Mouse (Mus musculus) gonadal fat pad, adult 2 months (tissue): Measurements from ENCODE around the gene Arl1. TPM values are rescaled to one million over a fixed set of nuclear protein-coding genes. Genes with fewer than 3 reads are reported as not detected.
"Not testable (repeated sequence)": the region's sequence is repeated elsewhere in the genome, so short reads cannot be mapped to it uniquely, and the experiment has no call there.

Experiments
- DNase-seq: peaks from one replicate; pipeline ENCODE4 v3.0.0-alpha.2; 2012; ENCODE audit warnings: low read depth
- polyA plus RNA-seq: library from polyadenylated mRNA; depleted of rRNA; stranded (reverse); fragments of >200 nt; gene quantifications from 2 replicates; pipeline ENCODE4 v1.2.3, GENCODE M21; 2012; rRNA removed

Gene Arl1
- polyA plus RNA-seq, result 37.0 TPM in 2 replicates

DNA sequence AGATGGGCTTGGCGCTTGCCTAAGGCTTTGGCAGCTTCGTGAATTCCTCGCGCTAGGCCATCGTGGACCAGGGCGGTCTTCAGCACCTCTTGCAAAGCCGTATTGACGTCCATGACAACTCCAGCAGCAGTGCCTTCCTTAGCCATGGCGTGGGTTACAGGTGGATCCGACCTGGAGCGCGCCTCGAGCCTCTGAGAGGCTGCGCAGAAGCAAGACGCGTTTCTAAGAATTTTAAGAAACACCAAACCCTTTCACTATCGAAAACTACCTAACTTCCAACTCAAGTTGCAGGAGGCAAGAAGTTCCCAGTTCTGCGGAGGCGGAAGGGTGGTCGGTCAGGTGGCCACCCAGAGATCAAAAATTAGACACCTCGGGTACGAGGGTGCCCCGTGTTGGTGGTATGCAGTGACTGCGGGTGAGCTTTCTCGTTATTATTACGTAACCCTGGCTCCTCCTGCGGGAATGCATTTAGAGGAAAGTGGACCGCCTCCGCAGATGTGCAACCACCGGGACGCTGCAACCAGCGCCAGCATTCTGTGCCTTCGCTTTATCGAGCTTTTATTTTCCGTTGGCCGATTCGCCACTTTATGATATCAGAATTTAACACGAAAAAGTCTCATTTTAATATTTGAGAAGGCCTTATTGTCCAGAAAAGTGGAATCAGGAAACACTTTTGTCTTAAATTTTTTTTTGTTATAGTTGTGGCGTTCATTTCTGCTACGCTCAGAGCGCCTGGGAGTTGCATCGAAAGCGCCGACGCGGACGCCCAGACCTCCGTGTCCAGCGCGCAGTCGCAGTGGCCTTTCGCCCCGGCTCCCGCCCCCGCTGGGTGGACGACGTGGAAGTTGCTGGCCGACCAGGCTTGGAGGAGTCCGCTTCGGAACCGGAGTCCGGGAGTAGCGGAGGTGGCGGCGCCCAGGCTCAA, at the start of gene Arl1:
TSS of gene Arl1 (plus strand) at position 288 of the 925 bp plus-strand sequence.
- peak; percentile 74 for DNase-seq

DNA sequence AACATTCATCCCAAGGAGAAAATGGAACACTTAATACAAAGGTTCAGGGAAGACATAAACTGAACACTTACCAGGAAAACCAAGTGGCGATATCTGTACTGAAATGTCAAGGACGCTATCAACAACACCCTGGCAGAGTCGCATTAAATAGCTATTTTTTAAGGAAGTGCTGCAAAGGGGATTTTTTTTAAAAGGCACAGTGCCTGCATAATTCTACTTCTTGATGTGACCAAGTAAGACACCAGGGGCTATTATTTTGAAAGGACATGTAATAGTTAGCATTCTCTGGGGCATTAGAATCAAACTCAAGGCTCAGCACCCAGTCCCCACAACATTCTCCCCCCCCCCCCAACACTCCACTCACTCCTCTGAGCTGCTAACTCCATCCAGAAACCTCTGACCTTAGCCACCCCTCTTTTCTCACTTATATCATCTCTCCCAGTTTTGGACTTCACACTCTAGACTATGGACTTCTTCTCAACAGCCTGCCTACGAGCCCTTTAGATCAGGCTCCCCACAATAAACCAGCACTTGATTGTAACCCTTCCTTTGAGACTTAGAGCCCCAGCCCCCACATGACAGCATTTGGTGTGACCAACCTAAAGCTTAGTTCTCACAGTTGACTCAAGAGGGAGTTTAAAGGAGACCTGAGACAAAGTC, 47.6 kb upstream of the Arl1 start:
- no peak for DNase-seq

DNA sequence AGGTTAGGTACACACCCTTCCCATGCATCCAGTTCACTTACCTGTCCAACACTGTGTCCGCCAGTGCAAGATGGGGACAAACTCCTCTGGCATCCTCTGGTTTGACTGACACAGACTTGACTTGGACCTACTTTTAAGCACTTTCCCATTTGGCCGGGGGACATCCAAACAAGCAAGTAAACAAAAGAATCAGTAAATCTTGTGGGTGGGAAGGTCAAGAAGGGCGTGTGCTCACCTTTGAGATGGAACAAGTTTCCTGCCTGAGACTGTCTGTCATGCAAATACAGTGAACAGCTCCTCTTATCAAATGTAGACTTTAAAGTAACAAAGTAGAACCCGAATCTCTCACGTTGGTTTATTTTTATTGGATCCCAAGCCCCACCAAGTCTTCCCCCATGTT, 45.7 kb upstream of the Arl1 start, which contains the start of gene Spic:
TSS of gene Spic (minus strand) at position 91 of the 400 bp plus-strand sequence.
- no peak for DNase-seq

DNA sequence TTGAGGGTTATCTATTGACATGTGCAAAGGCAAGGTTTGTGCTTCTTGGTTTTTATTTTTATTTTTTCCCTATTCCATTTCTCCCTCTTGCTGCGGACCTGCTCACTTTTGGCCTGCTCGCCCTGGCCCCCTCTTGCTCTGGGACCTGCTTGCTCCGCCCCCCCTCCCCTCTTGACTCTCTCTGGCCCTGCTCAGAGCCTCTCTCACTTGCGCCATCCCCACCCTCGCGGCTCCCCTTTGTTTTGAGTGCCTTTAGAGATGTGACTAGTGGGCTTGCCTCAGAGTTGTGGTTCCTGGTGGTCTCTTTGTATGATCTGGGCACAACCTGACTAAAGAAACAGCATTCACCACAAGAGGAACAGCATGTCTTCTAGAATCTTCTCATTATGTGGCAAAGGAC, 29.7 kb upstream of the Arl1 start:
- DNase-seq, result no peak

DNA sequence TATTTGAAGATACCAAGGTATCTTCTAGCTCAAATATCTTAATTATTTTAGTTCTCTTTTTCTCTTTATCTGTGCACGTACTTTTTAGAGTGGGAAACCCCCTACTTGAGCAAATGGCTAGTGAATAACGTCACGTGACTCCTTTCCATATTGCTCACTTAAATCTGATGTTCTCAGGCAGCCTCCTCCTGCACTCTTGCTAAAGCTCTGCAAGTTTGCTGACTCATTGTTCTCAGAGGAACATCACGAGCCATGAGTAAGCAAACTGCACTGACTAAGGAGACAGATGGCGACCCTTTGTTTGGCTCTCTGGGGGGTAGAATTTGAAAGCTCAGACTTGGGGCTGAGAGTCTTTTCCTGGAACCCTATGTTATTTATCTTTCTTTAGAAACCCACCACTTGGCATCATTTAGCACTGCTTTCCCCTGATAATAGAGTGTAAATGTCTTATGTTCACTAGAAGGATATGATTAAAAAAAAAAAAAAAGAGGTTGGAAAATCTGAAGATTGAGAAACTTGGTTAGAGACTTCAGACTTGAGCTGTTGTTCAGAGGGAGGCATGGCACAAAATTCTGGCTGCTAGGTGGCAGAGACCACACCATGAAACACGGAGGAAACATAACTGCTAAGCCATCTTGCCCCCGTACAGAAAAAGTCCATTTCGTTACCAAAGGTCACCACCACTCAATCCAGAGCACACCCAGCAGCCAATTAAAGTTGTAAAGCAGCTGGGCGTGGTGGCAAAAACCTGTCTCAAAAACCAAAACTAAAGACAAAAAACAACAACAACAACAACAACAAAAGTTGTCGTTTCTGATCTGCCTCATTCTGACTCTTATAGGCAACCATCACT, 21.8 kb upstream of the Arl1 start:
- no peak for DNase-seq

DNA sequence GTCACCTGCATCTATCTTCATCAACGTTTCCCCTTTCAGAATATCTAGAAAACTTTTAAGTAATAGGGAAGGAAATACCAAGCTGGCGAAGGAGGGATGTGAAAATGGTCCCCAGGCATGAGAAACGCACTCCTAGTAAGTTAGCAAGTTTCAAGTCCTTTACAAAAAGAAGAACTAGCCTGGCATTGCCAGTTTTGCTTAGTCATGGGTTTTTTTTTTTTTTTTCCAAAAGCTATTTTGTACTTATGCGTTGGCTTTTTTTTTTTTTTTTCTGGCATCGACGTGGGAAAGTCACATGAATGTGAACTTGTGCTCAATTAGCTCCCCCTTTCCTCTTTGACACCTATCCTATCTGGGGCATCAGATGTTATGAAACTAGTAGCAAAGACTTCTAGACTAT, 18.3 kb upstream of the Arl1 start:
- DNase-seq, result no peak

DNA sequence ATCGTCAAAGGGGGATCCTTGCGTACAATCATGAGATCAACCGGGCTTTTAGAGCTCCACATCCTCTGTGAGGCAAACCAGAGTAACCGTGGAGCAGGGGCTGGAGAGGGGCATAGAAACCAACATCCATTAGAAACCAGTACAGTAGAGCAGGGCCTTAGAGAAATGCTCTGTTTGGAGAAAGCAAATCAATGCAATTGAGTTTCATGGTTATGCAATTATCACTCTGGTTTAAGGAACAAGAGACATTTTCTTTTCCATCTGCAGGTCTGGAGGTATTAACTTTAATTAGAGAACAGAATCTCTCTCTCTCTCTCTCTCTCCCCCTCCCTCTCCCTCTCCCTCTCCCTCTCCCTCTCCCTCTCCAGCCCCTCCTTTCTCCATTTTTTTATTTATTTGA, 15.9 kb upstream of the Arl1 start:
- no peak for DNase-seq

DNA sequence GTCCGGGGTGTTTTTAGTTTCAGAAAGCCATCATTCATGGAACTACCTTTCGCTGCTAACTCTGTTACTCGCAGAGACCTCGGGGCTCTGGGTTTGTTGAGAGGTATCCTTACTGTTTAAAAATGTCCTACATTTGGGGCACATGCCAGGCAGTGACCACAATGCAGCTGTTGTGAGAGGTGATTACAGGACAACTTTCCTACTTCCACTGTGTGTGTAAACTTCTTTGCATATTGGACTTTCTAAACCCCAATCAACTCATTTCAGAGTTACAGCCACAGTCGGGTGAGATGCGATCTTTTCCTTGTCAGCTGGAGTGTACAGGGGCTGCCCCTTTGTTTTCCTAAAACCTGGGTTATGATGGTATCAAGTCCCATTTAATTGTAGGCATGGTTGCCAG, 15.0 kb upstream of the Arl1 start:
- no peak for DNase-seq

DNA sequence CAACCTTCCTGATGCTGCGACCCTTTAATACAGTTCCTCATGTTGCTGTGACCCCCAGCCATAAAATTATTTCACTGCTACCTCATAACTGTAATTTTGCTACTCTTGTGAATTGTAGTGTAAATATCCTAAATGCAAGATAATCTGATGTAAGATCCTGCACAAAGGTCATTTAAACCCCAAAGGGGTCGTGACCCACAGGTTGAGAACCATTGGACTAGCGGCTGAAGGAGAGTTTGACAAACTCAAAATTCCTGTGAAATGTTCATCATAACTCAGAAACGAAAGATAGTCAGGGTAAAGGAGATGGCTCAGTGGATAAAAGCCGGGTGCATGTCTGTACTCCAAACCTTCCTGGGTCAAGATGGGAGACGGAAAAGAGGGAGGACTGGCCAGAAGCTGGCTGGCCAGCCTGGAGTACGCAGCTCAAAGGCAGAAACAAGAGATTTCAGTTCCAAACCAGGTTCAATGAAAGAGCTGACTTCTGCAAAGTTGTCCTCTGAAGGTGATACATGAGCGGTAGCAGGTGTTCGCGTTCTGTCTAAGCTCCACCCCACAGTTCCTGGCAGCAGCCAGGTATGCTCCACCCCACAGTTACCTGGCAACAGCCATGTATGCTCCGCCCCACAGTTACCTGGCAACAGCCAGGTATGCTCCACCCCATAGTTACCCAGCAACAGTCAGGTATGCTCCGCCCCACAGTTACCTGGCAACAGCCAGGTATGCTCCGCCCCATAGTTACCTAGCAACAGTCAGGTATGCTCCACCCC, 13.5 kb upstream of the Arl1 start:
- DNase-seq, result no peak

DNA sequence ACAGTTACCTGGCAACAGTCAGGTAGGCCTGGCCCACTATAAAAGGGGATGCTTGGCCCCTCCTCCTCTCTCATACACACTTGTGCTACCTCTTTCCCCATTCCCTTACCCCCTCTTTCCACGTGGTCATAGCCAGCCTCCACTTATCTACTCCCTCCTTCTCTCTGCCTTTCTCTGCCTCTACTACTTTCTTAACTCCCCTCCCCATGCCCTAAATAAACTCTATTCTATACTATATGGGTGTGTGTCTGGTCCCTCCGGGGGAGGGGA, 13.0 kb upstream of the Arl1 start:
- no peak for DNase-seq

DNA sequence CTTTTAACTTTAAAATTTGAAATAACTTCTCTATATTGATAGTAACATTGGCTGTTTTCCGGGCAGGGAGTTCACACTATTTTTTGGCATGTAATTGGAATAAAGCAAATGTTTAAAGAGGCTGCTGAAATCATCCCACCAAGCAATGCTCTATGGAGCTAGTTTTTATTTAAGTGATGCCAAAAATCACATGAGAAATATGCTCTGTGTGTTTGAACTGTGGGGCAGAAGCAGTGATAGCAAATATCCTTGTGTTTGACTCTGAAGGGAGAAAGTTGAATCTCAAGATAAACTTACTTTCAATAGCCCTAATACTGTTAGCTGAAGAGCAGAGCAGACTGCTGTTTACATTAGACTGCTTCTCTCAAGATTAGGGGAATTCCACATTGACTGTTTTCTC, 11.0 kb upstream of the Arl1 start:
- no peak for DNase-seq

DNA sequence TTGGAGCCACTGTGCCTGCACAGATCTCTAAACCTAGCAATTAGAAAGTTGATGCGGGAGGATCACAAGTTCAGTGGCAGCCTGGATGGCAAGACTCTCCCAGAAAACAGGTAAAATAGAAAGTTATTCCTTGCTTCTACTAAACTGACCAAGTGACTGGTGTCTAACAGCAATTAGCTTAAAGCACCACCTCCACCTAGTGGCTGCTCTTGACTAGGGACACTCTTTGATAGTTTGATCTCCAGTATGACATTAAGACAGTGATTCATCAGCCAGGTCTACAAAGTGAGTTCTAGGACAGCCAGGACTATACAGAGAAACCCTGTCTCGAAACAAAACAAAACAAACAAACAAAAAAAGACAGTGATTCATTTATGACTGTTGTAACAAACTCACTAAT, 5.3 kb upstream of the Arl1 start:
- DNase-seq, result no peak

DNA sequence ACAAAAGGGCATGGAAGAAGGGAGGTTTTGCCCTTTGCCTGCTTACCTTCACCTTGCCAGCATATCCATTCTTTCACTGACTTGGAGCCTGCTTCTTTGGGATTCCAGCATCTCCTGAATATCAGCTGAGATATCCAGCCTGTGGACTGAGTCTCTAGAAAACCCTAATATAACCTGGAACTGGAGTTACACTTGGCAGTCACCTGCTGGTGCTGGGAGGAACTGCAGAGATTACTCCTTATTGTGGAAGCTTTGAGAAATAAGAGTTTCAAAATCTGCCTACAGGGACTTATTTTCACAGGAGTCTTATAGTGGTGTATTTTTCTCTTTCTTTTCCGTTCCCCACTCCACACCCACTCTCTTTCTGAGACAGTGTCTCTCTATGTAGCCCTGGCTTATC, 3.5 kb upstream of the Arl1 start:
- DNase-seq, result no peak

DNA sequence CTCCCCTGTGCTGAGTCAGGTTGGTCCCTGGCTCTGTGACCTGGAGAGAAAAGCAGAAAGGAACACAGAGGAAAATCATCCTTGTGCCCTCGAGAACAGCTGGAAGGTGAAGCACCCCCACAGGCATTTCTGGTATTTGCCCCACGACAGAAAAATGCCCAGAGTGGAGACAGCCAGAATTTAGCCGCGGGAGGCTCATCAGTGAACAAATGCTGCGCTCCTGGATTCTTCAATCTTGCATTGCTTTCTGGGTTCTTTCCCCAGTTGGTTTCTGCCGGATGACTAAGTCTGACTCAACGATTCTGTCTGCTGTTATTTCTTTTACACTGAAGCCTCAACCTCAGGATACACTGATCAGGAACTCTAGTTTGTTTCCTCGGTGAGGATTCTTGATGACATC, 2.5 kb upstream of the Arl1 start:
- DNase-seq, result no peak

DNA sequence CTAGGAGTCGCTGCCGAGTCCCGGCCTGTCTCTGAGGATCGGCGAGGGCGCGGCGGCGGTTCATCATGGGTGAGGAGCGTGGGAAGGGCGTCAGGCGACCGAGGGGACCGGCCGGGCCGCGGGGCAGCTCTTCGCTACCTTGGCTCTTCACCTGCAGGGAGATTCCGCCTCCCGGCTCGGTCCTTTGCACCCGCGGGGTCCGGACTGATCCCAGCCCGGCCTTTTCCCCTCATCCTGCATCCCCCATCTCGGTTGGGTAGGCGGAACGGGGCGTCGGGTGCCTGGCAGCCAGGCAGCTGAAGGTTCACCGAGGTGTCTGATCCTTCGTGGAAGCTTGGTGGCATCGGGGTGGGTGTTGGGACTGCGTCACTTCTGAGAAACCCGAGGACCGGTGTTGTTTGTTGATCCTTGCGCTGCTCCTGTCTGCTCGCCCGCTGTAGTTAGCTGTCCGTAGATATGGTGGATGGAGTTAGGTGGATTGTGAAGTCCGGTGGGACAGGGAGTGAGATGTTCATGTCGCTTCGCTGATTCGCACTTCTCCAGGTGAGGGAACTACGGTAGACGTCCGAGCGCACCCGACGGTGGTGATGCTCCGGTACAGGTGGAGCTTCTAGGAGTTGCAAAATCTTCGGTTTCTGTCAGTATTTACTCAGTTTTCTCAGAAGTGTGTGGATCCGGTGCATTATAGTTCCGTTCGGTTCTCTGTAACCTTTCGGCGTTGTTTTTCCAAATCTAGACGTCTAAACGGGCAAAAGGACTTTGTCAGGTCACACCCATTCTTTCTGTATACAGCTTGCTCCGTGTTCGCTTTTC, 1.0 kb downstream of the Arl1 start:
- DNase-seq, result no peak

DNA sequence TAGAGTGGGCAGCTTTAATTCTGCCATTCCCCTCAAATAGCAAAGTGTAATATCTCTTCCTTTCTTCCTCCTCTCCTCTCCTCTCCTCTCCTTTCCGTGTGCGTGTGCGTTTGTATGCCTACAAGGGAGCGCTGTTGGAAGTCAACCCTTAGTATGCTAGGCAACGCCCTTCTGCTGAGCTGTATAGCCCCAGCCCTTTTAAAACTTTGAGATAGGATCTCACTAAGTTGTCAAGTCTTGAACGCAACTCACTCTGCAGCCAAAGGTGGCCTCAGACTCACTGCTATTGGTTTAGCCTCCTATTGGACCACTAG, 1.6 kb downstream of the Arl1 start:
- DNase-seq, result no peak

DNA sequence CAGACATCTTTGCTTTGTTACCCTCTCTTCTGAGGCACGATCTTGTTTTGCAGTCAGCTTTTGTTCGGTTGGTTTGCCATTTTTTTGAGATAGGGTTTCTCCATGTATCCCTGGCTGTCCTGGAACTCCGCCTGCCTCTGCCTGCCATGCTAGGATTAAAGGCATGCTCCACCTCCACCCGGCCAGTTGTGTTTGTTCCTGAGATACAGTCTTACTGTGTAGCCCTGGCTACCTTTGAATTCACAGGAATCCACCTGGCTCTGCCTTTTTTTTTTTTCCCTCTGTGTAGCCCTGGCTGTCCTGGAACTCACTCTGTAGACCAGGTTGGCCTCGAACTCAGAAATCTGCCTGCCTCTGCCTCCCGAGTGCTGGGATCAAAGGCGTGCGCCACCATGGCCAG, 8.4 kb downstream of the Arl1 start:
- not testable (repeated sequence) for DNase-seq

DNA sequence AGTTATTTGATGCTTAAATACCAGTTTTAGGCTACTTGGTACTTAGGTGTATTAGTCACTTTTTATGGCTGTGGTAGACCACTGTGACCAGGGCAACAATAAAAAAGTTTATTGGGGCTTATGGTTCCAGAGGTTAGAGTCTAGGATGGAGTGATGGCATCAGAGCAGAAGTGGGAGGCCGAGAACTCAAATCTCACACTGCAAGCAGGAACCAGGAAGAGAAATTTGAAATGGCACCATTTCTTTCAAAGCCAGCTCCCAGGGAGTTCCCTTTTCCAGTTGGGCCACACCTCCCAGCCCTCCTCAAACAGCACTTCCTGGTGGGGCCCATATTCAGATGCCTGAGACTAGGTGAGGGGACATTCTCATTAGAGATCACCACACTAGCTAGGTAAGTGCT, 9.2 kb downstream of the Arl1 start:
- no peak for DNase-seq

DNA sequence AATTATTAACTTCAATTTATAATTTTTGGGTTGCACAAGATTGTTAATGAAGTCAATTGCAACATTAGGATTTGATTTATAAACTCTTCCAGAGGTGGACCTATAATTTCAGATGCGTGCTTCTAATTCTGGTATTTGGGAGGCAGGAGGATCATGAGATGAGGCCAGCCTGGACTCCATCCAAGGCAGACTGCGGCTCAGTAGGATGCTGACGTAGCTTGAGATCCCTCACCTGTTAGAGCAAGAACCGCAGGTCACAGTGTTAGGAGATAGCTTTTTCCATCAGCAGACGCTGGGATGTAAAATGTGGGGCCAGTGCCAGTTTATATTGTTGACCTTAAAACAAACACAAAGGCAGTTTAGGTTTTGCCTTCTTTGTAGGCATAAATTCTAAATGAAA, 10.1 kb downstream of the Arl1 start:
- DNase-seq, result no peak

DNA sequence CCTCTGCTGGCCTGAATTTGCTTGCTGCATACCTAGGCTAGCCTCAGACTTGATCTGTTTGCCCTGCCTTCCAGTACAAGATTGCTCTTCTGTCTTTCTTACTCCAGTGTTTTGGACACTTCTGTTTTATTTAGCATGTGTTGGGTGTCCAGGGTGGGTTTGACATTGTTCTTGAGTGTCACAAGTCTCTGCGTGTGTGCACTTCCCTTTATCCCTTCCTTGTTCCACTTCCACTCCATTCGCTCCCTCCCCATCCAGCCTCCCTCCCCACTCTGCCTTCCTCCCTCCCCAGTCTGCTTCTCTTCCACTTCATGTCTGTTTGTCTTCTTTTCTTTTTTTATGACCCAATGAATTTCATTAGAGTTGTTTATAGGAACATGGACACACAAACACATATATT, 10.8 kb downstream of the Arl1 start:
- no peak for DNase-seq
